Mouse (Mus musculus) layer of hippocampus, adult 9-11 months (tissue): ENCODE measurements at regions not wholly inside any gene's neighbourhood (a gene's known extent, or its start where the extent isn't known, plus 50 kb on each side); places are given as distances from the start of the nearest gene placed in this dataset.
"Not testable (repeated sequence)": the region's sequence is repeated elsewhere in the genome, so short reads cannot be mapped to it uniquely, and the experiment has no call there.

ENCODE experiments used
- DNase-seq: peaks from one replicate; pipeline ENCODE4 v3.0.0; 2022

- DNase-seq = not testable (repeated sequence)
These were observed 543.6 kb downstream of the Slitrk5 start for GRCm38 (mm10) chr14:112218476-112218875.

GRCm38 (mm10) chr14:112230461-112230860 is 555.6 kb downstream of the Slitrk5 start:
- peak; percentile 7 for DNase-seq

DNA sequence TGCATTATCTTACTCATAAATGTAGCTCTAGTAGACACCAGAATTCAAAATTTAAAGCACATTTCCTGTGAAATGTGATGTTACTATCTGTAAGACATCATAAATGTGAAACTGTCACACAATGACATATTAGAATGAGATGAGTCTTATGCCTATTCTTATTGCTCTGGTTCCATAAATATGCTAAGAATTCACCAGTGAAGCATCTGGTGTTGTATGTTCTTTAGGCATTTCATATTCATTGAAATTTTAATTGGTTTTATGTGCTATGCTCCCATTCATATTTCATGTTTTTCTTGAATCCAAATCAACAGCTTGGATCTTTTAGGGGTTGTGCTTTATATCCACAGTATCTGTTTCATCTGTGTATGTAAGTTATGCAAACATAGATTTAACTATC is 564.6 kb downstream of the Slitrk5 start:
- no peak for DNase-seq

DNA sequence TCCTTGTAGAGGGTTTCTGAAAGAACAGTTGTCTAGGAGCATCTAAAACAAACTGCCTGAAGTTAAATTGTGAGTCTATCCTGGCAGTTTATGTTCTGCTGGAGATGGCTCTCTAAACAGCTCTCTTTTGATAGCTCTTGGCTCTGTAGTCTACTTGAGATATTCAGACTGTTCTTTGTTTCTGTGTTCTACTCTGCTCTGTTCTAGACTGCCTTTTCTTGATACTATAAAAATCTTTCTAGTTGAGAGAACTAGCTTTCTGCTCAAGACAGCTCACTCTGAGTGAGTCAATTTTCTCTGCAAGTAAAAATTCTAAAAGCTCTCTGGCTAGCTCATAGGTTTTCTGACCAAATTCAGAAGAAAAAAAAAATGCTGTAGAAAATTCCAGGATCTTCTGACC is 573.3 kb downstream of the Slitrk5 start:
- no peak for DNase-seq

DNA sequence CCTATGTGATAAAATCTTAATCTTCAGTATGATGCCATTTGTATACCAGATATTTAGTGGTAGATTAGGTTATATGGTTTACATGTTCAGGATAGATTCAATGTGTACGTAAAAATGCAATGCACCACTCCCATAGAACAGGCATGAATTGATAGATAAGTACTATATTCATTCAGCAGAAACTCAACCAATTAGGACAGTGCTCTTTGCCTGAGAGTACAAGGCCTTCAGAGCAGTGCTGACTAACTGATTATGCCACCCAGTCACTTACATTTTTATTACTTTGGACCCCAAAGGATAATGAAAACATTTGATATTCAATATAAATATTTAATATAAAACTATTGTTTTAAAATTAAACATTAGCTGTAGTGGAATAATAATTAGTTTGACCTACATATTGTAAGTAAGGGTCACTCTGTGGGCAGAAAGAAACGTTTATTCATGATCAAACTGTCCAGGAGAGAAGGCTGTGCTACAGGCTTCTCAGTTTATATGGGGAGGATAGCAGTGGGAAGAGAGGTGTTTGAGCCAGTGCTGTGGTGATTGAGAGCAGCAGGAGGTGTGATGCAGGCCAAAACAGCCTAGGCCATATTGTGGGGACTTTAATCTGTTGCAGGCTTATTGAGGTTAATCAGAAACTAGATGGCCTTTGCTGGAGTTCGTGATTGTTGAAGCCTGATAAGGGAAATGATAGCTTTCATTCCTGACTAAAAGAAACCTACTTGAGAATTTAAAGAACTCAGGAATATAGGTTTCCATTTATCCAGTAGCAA is 623.3 kb downstream of the Slitrk5 start:
- no peak for DNase-seq

GRCm38 (mm10) chr14:112325602-112326001 is 650.7 kb downstream of the Slitrk5 start:
- no peak for DNase-seq
